Mouse (Mus musculus) bone marrow, adult 2 months (tissue): ENCODE results near the gene 1700025G04Rik.

Experiments used
- CTCF ChIP-seq: fragments of 200-500 bp; IDR thresholded peaks from 2 replicates; pipeline ENCODE4 v1.5.1; 2011; ENCODE audit warnings: low read length, control low read depth; ENCODE audit not compliant: control insufficient read depth, insufficient read depth
- POLR2A ChIP-seq: fragments of 200-500 bp; IDR thresholded peaks from 2 replicates; pipeline ENCODE4 v1.6.1; 2011; ENCODE audit warnings: low read depth, mild to moderate bottlenecking, control low read depth, low read length, borderline replicate concordance; ENCODE audit not compliant: control insufficient read depth

DNA sequence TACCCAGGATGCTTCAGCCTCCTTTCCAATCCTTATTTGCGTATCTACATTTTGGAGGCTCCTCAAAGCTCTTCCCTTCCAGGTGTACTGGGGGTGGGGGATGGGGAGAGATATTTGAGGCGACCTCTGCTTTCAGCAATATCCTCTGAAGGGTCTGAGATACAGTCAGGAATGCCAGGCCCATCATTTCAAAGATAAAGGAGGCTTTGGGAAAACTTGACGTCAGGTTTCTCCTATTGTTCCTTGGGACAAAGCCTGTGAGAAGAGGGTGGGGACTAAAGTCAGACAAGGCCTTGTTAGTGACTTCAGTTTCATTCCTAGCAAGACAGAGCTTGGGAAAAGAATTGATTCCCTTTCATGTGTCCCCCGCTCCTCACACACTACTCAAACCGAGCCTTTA is 209.2 kb downstream of the 1700025G04Rik start:
- TF ChIP-seq POLR2A (no peak), CTCF (no peak)
